Mouse (Mus musculus) kidney, adult 11 months (tissue): ENCODE data around the gene Rnf19b.

Source experiments
- DNase-seq: peaks from one replicate; pipeline ENCODE4 v3.0.0; 2022

Gene Rnf19b

DNA sequence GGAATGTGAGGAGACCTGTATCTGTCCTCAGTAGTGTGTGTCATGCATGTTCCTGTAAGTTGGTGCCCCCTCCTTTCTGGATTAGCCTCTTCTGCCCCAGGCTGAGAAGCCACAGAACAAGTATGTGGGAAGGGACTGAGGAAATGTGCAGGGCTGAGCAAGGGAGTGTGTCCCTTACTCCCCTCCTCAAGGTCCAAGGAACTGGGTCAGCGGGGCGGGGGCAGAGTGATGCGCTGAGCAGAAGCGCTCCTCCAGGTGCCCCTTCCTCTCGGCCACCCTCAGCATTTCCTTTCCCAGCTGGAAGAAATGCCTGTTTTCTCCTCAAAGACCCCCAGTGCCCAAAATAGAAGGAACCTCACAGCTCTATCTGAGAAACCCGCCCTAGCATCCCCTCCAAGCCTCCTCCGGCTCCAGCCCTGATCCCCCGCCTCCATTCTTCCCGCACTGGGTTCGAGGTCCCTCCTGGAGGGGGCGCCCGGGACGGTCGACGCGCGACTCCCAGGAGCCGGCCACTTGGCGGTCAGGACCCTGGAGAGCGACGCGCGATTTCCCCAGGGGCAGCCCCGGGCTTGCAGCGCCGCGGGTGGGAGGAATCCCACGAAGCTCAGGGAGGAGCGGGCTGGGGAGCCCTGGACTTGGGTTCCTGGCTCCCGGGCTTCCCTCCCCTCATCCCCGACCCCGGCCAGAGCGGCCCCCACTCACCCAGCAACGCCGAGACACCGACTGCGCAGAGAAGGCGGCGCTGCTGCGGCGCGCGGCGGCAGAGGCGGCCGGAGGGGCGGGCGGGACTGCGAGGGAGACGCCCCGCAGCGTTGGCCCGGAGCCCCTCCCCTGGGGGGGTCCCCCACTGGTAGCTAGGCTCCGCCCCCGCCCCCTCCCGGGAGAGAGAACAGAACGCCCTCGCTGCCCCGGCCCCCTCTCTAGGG, 62.7 kb downstream of the Rnf19b start:
- DNase-seq, result no peak

DNA sequence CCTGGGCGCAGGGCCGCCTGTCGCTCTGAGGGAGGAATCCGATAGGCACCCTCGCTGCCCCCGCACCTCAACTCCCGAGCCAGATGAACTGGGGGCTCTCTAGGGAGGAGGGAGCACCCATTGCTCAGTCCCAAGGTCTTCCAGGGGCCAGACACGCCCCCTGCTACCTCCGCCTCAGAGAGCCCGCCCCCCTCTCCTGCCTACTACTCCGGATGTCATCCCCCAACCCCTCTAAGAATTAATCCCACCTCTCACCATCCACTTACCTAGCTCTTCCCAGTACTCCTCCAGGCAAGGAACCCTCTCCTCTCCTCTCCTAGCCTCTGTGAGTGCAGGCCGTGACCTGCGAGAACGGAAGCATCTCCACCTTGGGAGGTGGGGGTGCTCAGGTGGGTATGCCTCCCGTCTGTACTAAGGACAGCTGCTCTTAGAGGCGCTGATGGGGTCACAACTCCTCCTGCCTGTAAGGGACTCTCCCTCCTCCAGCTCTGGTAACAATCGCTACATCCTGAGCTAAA, 63.6 kb downstream of the Rnf19b start, which contains the start of gene Hpca:
TSS of gene Hpca (minus strand) at position 468 of the 518 bp plus-strand sequence.
- DNase-seq, result no peak

DNA sequence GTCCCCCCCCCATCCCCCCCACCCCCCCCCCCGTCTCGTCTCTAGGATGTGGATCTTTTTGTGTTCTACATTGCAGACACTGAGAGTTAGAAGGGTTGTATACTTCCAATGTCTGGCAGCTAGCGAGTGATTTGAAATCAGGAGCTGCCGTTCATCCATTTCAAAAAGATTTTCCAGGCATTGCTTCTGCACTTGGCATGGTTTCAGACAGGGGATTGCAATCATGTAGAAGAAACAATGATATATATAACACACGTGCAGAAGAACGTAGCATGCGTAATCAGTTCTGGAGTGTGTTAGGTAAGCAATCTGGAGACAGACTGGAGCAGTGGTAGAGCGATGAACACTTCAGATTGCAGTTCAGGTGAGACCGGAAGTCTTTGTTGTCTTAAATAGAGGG, 64.0 kb downstream of the Rnf19b start:
- DNase-seq, result no peak

DNA sequence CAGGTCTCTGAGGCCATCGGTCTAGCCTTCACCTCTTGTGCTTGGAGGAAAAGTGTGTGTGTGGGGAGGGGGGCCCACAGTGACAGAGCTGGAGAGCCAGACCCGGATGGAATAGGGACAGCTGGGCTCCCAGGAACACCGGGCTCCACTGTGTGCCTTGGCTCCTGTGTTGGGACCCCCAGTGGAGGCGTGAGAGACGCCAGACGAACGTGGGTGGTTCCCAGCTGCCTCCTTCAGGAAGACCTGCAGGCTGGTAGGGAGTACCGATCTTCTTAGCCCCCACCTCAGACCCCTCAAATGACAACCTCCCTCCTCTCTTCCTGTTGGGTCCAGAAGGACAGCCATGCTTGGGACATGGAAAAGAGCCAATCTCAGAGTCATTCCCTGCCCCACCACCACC, 64.6 kb downstream of the Rnf19b start:
- DNase-seq, result no peak

DNA sequence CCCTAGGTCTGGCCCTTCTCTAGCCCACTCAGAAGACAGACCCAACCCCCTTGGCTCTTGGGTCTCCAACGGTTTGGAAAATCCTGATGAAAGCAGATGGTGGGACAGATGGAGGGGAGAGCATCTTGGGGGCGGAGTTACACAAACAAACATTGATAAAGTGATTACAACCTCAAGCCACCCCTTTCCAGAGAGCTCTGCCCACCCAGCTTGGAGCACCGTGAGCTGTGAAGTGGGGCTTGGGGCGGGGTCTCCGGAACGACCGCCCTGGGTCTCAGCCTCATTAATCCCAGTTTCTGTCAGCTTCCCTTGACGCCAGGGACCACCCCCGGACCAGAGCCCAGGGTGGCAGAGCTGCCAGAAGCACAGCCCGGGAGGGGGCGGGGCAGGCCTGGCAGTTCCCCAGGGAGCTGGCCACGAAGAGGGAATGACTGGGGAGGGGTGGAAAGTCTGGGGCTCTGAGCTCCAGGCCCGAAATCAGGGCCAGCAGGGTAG, 66.6 kb downstream of the Rnf19b start:
- DNase-seq, result no peak

DNA sequence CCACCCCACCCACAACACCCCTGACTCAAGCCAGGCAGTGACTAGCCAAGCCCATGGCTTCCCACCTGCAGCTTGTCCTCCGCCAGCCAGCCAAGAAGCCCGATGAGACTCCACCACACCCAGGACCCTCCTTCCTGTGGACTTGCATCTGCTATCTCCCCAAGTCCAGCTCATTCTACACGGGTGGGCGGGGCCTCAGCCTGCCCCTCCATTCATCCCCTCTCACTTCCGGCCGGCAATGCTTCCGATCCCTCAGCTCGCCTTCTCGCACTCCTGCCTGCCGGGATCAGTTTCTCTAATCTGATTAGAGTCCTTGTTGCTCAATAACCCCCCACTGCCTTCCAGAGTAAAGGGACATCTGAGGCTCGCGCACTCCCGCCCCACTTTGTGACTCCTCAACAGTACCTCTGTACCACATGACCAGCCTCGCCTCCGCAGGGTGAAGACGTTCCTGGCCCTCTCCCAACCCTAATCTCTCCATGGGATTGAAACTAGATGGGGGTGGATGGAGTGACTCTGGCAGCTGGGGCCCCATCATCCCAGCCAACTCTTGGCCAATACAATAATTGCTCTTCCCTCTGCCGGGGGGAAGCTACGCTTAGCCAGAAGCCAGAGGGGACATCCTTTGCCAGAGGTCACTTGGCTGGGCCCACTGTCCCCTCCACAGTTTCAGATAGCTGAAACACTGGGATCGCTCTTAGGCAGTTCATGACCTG, 67.8 kb downstream of the Rnf19b start:
- DNase-seq, result no peak

DNA sequence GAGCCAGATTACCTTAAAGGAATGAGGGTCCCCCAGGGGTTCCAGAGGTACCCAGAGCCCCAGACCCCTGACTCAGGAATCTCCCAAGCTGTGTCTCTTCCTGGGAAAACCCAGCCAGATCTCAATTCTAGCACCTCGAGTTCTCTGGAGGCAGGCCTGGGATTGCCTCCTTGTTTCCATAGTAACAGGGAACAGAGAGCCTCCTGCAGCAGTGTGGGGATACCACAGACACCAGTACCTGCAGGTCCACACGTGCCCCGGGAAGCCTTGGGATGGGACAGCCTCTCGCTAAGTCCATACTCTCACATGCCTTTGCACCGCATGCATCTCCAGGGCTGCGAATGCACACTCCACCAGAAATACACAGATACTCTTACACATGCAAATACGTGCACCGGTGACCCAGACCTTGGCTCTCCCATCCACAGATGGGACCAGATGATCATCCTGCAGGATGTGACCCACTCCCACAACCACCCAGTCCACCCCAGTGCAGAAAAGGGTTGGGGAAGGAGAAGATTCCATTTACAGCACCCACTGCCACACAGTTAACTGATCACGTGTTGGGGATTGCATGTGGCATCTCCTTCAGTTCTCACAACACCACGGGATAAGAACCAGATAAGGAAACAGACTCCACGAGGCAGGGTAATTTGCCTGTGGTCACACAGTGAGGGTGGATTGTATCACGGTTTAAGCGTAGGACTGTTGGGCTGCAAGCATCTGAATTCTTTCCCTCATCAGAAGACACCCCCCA, 70.7 kb downstream of the Rnf19b start:
- DNase-seq, result no peak

DNA sequence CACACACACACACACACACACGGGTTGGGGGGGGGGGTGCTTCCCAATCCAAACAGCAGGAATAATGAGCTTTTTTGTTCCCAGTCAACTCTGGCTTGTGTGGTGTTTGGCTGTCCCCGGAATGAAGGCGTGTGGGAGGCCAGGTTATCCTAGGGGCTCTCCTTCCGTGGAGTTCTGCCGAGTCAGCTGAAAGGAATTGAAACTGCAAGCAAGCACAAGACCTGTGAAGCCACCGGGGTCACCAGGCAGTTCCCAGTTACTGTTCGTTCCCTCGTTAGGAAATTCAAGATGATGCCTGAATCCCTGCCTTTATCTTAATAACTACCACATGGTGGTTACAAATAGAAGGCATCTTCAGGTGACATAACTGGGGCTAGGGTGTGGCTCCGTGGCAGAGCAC, 71.3 kb downstream of the Rnf19b start:
- no peak for DNase-seq

DNA sequence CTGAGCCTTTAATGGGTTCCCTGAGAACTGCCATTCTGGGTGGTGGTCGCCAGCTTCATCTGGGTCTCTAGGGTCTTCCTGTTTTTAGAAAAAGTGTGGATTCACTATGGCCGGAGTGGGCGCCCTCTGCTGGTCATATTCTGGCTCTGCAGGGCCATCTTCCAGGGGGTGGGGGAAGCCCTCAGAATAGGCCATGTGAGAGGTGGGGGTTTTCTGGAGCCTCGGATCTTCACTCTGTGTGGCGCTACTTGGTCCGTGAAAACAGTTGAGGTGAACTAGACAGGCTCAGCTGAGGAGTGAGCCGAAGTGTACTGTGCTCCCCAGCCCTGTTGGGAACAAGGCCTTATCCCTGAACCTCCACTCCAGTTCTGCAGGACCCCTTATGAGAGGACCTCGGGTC, 72.1 kb downstream of the Rnf19b start:
- DNase-seq, result no peak

DNA sequence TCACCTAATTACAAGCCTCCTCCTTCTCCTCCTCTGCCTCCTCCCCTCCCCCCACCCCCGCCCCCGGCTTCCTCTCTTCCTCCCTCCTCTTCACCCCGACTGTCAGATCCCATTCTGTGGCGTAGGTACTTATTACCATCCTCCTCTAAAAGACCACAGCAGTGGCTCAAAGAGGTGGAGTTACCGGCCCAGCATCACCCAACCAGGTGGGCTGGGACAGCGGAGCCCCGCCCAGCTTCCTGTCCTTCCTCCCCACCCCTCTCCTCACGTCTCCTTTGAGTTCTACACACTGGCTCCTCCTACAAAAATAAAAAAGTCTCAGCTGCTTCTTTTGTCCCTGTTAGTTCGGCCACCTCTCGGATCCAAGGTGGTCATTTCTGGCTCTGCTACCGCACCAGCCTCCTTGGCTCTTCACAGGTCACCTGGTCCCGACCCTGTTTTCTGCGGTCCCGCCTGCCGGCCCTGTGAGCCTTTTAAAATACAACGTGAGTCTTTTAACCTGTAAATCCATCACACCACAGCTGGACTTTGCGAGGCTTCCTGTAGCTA, 72.8 kb downstream of the Rnf19b start:
- DNase-seq, result peak; percentile 45

DNA sequence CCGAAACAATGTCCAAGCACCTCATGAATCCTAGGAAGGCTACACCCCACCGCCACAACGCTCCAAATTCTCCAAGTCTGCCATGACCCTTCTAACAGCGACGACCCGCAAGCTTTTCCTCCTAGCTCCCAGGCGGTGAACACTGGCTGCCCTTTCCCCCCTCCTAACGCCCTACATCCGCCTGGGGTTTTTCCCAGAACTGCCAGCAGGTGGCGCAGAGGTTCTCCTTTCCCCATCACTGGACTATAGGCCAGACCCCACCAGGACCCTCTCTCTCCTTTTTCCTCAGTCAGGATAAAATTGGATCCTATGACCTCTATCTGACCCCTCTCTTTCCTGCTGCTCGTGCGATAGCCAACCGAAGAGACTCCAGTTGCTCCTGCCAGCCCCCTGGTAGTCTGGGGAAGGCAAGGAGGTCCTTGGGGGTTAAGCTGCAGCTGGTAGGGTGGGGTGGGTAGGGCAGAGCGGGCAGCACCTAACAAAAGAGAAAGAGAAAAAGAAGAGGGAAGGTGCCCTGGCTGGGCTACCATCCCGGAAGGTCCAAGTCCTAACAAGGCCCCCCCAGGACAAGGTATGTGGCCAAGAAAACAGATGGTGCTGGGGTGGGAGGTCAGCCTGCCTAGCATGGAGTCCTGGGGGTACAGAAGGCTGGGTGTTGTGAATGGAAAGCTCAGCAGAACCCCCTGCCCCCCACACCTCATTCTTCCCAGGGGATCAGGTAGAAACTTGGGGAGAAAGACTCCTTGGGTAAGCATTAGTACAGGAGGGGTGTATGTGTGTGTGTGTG, 76.9 kb downstream of the Rnf19b start:
- peak; percentile 48 for DNase-seq
